Mouse (Mus musculus) stomach, embryonic 16.5 days (tissue): ENCODE data around the gene Myl7. TPM values are rescaled to one million over a fixed set of nuclear protein-coding genes. Genes with fewer than 3 reads are reported as not detected.

Experiments used
- ATAC-seq: fragments of 200-750 bp; cut with Nextera tagmentation; 2 replicates; pipeline ENCODE4 v1.8.0; 2017; ENCODE audit warnings: moderate number of reproducible peaks, moderate TSS enrichment; ENCODE audit not compliant: insufficient read depth, low FRiP score
- H3K27ac ChIP-seq: fragments of 300-500 bp; sonication (generic); 2 replicates; pipeline ENCODE4 v1.5.1; 2014; ENCODE audit warnings: low read length
- H3K27me3 ChIP-seq: fragments of 300-500 bp; sonication (generic); 2 replicates; pipeline ENCODE4 v1.6.1; 2014; ENCODE audit warnings: low read length, control low read depth, mixed read lengths; ENCODE audit not compliant: control insufficient read depth, insufficient read depth
- H3K36me3 ChIP-seq: fragments of 300-500 bp; sonication (generic); 2 replicates; pipeline ENCODE4 v1.6.1; 2014; ENCODE audit warnings: low read length; ENCODE audit not compliant: control insufficient read depth, insufficient read depth
- H3K4me1 ChIP-seq: fragments of 300-500 bp; sonication (generic); 2 replicates; pipeline ENCODE4 v1.6.1; 2014; ENCODE audit warnings: low read length, control low read depth, mixed read lengths; ENCODE audit not compliant: control insufficient read depth, insufficient read depth
- H3K4me2 ChIP-seq: fragments of 300-500 bp; sonication (generic); 2 replicates; pipeline ENCODE4 v1.6.1; 2014; ENCODE audit warnings: low read depth, low read length, mixed read lengths
- H3K4me3 ChIP-seq: fragments of 300-500 bp; sonication (generic); replicated peaks from 2 replicates; pipeline ENCODE4 v1.5.1; 2014; ENCODE audit warnings: mild to moderate bottlenecking, low read length
- H3K9ac ChIP-seq: fragments of 300-500 bp; sonication (generic); 2 replicates; pipeline ENCODE4 v1.6.1; 2014; ENCODE audit warnings: low read length
- H3K9me3 ChIP-seq: fragments of 300-500 bp; sonication (generic); replicated peaks from 2 replicates; pipeline ENCODE4 v1.6.1; 2016; ENCODE audit warnings: low read length, control low read depth; ENCODE audit not compliant: control insufficient read depth
- WGBS: fragments of 180-500 bp; shearing (Covaris S2); extraction: QIAGEN DNeasy Blood & Tissue Kit; methylation state at CpG from one replicate; pipeline ENCODE4 v1.1.7; 2014; 5-methylcytosine and 5-hydroxymethylcytosine counted together
- polyA plus RNA-seq: library from polyadenylated mRNA; unstranded; fragments of >200 nt; fragmentation: Nextera tagmentation; extraction: Ambion mirVana; gene quantifications from 2 replicates; pipeline ENCODE4 v1.2.1, GENCODE M21; 2015

The Myl7 gene
- polyA plus RNA-seq, 1 experiment from 2014 or later: 32.4 TPM

- Histone ChIP-seq H3K4me2 (no peak overlapping the region), H3K27ac (no peak overlapping the region), H3K27me3 (no peaks in the 10 kb centered on the region), H3K9me3 (0 out of 2 replicates have a peak, but pooled peaks cover 2% of the 10 kb centered on the region), H3K36me3 (no peaks in the 10 kb centered on the region), H3K4me1 (no peaks in the 10 kb centered on the region), H3K9ac (no peak overlapping the region), H3K4me3 (no peak overlapping the region)
- ATAC-seq: no peak
- WGBS: 64% methylated on average over 8 of the region's 8 CpGs
Measured at GRCm38 (mm10) chr11:5882518-5882917, 16.1 kb downstream of the Myl7 start.

GRCm38 (mm10) chr11:5879905-5880304, 18.7 kb downstream of the Myl7 start:
- Histone ChIP-seq H3K4me2 (no peak overlapping the region), H3K4me1 (peaks cover 10% of the 10 kb centered on the region)
- WGBS: 56% methylated on average over 5 of the region's 5 CpGs

DNA sequence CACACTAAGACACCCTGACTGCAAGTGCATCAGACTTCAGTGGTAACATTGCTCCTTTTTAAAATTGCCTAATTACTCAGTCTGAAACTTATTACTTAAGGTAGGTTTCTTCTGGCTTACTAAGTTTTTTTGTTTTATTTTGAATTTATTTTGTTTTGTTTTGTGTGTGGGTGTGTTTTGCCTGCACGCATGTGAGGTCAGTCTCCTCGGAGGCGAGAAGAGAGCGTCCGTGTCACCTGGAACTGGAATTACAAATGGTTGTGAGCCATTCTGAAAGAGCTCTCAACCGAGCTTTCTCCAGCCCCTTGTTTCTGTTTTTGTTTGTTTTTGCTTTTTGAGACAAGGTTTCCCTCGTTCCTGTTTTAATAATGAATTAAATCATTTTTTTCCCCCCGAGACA, 19.9 kb downstream of the Myl7 start:
- WGBS: 24% methylated on average over 8 of the region's 8 CpGs
- 0 out of 2 replicates have a peak, but pooled peaks cover 2% of the 10 kb centered on the region for H3K9me3 ChIP-seq
- peak overlapping the region; percentile 90 for H3K27ac ChIP-seq

More at GRCm38 (mm10) chr11:5879905-5880304, 18.7 kb downstream of the Myl7 start:
- Histone ChIP-seq H3K4me3 (no peak overlapping the region), H3K9ac (no peak overlapping the region), H3K36me3 (no peaks in the 10 kb centered on the region), H3K27ac (no peak overlapping the region), H3K9me3 (0 out of 2 replicates have a peak, but pooled peaks cover 2% of the 10 kb centered on the region), H3K27me3 (no peaks in the 10 kb centered on the region)
- no peak for ATAC-seq

DNA sequence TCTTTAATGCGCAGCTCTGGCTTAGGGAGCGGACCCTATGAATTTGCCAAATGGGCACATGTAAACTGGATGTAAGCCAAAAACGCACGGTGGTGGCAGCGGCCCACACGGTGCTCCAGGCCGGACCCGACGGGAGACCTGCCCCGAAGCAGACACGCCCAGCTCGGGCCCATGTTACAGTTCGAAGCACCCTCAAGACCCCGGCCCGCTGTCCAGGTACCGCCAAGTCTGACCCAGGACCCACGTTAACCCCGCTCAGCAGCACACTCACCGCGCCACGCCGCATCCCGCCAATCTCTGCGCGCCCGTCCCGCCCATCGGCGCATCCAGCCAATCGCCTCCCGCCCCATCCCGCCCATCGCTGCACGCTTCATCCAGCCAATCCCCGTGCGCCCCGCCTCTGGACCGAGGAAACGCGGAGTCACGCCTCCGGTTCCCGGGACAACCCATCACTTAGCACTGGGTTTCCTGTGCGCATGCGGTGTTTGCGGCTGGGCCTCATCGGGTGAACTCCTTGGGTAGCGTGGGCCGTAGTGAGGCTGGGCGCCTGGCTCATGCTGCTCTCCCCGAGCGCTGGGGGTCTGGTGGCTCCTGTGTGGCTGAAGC, 20.6 kb downstream of the Myl7 start, which contains the start of gene Pold2:
Pold2 (minus strand) TSS at position 372 of the 606 bp plus-strand sequence.
- Histone ChIP-seq H3K4me2 (peak within 1 kb of the TSS; percentile 75), H3K4me1 (peaks cover 10% of the 10 kb centered on the region), H3K9me3 (0 out of 2 replicates have a peak, but pooled peaks cover 2% of the 10 kb centered on the region), H3K4me3 (peak within 1 kb of the TSS; percentile 79), H3K36me3 (no peaks in the 10 kb centered on the region; the same call in 1 of the 2 replicates), H3K27me3 (no peaks in the 10 kb centered on the region), H3K9ac (peak within 1 kb of the TSS; percentile 82), H3K27ac (peak within 1 kb of the TSS; percentile 90)
- under 1% methylated on average over 52 of the region's 52 CpGs for whole genome bisulfite sequencing
- ATAC-seq: peak; percentile 99

More for the DNA sequence above, 19.9 kb downstream of the Myl7 start:
- H3K4me1 ChIP-seq: peaks cover 10% of the 10 kb centered on the region
- H3K27me3 ChIP-seq: no peaks in the 10 kb centered on the region
- H3K36me3 ChIP-seq: no peaks in the 10 kb centered on the region; the same call in 1 of the 2 replicates
- peak overlapping the region; percentile 75 for H3K4me2 ChIP-seq
- ATAC-seq: no peak
- peak overlapping the region; percentile 78 for H3K9ac ChIP-seq
- peak overlapping the region; percentile 79 for H3K4me3 ChIP-seq

GRCm38 (mm10) chr11:5877421-5877820, 21.2 kb downstream of the Myl7 start:
- ATAC-seq: no peak
- 2% methylated on average over 5 of the region's 5 CpGs for WGBS
- H3K4me3 ChIP-seq: peak overlapping the region; percentile 79
- H3K36me3 ChIP-seq: peaks cover 5% of the 10 kb centered on the region; the same call in 1 of the 2 replicates
- H3K4me2 ChIP-seq: peak overlapping the region; percentile 71
- peaks cover 10% of the 10 kb centered on the region for H3K4me1 ChIP-seq
- H3K27me3 ChIP-seq: no peaks in the 10 kb centered on the region
- 0 out of 2 replicates have a peak overlapping the region, but pooled peaks have one; percentile 28 for H3K27ac ChIP-seq
- 0 out of 2 replicates have a peak, but pooled peaks cover 2% of the 10 kb centered on the region for H3K9me3 ChIP-seq
- peak overlapping the region; percentile 82 for H3K9ac ChIP-seq

DNA sequence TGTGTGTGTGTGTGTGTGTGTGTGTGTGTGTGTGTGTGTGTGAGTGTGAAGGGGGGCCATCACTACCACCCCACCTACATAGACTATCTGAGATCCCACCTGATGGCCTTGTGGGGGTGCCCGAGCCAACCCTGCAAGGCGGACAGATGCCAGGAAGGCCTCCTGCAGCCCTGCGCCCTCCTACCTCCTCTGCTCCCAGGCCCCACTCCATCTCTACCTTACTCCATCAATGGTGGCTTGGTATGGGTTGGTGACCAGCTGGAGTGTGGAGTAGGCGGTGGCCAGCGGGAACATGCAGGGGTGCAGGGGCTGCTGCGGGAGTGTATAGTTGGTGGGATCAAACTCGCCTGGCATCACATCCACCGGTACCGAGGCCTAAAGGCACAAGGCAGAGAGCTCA, 25.4 kb downstream of the Myl7 start:
- no peak overlapping the region for H3K27ac ChIP-seq
- no peaks in the 10 kb centered on the region for H3K27me3 ChIP-seq
- 94% methylated on average over 9 of the region's 9 CpGs for WGBS
- ATAC-seq: no peak
- H3K4me3 ChIP-seq: no peak overlapping the region
- no peak overlapping the region for H3K9ac ChIP-seq
- H3K4me2 ChIP-seq: no peak overlapping the region
- H3K36me3 ChIP-seq: peaks cover 13% of the 10 kb centered on the region
- H3K9me3 ChIP-seq: no peaks in the 10 kb centered on the region
- H3K4me1 ChIP-seq: peaks cover 10% of the 10 kb centered on the region

- Histone ChIP-seq H3K27ac (no peak overlapping the region), H3K9ac (no peak overlapping the region), H3K9me3 (no peaks in the 10 kb centered on the region), H3K27me3 (no peaks in the 10 kb centered on the region), H3K36me3 (peaks cover 13% of the 10 kb centered on the region), H3K4me3 (no peak overlapping the region), H3K4me2 (no peak overlapping the region), H3K4me1 (peaks cover 10% of the 10 kb centered on the region)
- ATAC-seq: no peak
- 93% methylated on average over 11 of the region's 11 CpGs for WGBS
Measured at GRCm38 (mm10) chr11:5872707-5873106, 25.9 kb downstream of the Myl7 start.

DNA sequence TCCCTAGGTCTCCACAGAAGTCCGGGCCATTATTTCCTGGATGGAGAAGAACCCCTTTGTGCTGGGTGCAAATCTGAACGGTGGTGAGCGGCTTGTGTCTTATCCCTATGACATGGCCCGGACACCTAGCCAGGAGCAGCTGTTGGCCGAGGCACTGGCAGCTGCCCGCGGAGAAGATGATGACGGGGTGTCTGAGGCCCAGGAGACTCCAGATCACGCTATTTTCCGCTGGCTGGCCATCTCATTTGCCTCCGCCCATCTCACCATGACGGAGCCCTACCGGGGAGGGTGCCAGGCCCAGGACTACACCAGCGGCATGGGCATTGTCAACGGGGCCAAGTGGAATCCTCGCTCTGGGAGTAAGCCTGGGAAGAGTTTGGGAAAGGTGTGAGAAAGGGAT, 28.5 kb downstream of the Myl7 start:
- Histone ChIP-seq H3K27ac (no peak overlapping the region), H3K9ac (no peak overlapping the region), H3K27me3 (no peaks in the 10 kb centered on the region), H3K4me3 (no peak overlapping the region), H3K4me1 (no peaks in the 10 kb centered on the region), H3K9me3 (no peaks in the 10 kb centered on the region), H3K4me2 (no peak overlapping the region), H3K36me3 (peaks cover 13% of the 10 kb centered on the region)
- ATAC-seq: no peak
- 92% methylated on average over 16 of the region's 16 CpGs for WGBS

DNA sequence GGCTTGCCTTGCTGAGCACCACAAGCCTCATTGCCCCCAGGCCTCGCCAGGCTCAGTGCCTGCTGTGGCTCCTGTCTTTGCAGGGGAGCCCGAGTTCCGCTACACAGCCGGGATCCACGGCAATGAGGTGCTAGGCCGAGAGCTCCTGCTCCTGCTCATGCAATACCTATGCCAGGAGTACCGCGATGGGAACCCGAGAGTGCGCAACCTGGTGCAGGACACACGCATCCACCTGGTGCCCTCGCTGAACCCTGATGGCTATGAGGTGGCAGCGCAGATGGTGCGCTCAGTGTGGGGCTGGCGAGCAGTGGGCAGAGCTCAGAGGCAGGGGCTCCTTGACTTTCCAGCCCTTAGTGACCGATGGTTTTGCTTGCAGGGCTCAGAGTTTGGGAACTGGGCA, 29.3 kb downstream of the Myl7 start:
- H3K9ac ChIP-seq: no peak overlapping the region
- H3K4me1 ChIP-seq: no peaks in the 10 kb centered on the region
- WGBS: 90% methylated on average over 16 of the region's 16 CpGs
- no peak for ATAC-seq
- peaks cover 13% of the 10 kb centered on the region for H3K36me3 ChIP-seq
- no peaks in the 10 kb centered on the region for H3K27me3 ChIP-seq
- no peaks in the 10 kb centered on the region for H3K9me3 ChIP-seq
- H3K4me2 ChIP-seq: no peak overlapping the region
- no peak overlapping the region for H3K27ac ChIP-seq
- H3K4me3 ChIP-seq: no peak overlapping the region
